In genomic region chr13:102315921-102316692, GRCm38 (mm10) we compare ENCODE assay signal across 26 mouse cellular contexts.
DNase-seq lines count a peak whose midpoint lies in the region; ATAC-seq and TF ChIP-seq lines count a peak whose summit lies in the region.
"Had no signal": no experiment of that assay in that cellular context is flagged by ENCODE, and none has a peak within 500 bp of the region (broad histone marks: within the 10 kb centered on the region; RNA-seq: fewer than 3 reads in every experiment).

No protein-coding gene starts in this region.

- no peak for ATAC-seq in forebrain, embryonic 14.5 days
- no peak for ATAC-seq in forebrain, embryonic 12.5 days (ENCODE audit: low FRiP score)
- no peak for ATAC-seq in intestine, embryonic 16.5 days
- ATAC-seq: CD4-positive, CD25-positive, alpha-beta regulatory T cell, adult 4 months; forebrain, embryonic 16.5 days; intestine, postnatal 0 days had no signal

- H3K27me3 ChIP-seq in forebrain, embryonic 14.5 days (replicated peaks; ENCODE audit: control insufficient read depth, insufficient read depth, low read length), result no peaks in the 10 kb centered on the region
- no peaks in the 10 kb centered on the region for H3K27me3 ChIP-seq in forebrain, embryonic 12.5 days
- H3K27me3 ChIP-seq in liver, adult 2 months (ENCODE audit: control insufficient read depth, insufficient read depth, low read length), result no peaks in the 10 kb centered on the region
- no peaks in the 10 kb centered on the region for H3K27me3 ChIP-seq in intestine, embryonic 16.5 days (replicated peaks; ENCODE audit: control insufficient read depth, insufficient read depth, low read length)
- H3K27me3 ChIP-seq: embryonic facial prominence, embryonic 13.5 days; hindbrain, embryonic 15.5 days; kidney, embryonic 15.5 days; limb, embryonic 12.5 days; midbrain, embryonic 12.5 days; neural tube, embryonic 15.5 days had no signal

- no peaks in the 10 kb centered on the region for H3K36me3 ChIP-seq in forebrain, embryonic 14.5 days (ENCODE audit: control insufficient read depth, insufficient read depth, low read length)
- H3K36me3 ChIP-seq in forebrain, embryonic 12.5 days (replicated peaks), result no peaks in the 10 kb centered on the region
- H3K36me3 ChIP-seq in liver, adult 2 months (ENCODE audit: control insufficient read depth, insufficient read depth, low read length), result no peaks in the 10 kb centered on the region
- no peaks in the 10 kb centered on the region for H3K36me3 ChIP-seq in intestine, embryonic 16.5 days (ENCODE audit: control insufficient read depth, insufficient read depth, low read length)
- H3K36me3 ChIP-seq: embryonic facial prominence, embryonic 13.5 days; hindbrain, embryonic 15.5 days; kidney, embryonic 15.5 days; limb, embryonic 12.5 days; midbrain, embryonic 12.5 days; neural tube, embryonic 15.5 days had no signal

- no peaks in the 10 kb centered on the region for H3K9me3 ChIP-seq in forebrain, embryonic 14.5 days (replicated peaks; ENCODE audit: control insufficient read depth, low read length)
- no peaks in the 10 kb centered on the region for H3K9me3 ChIP-seq in forebrain, embryonic 12.5 days
- H3K9me3 ChIP-seq in intestine, embryonic 16.5 days (ENCODE audit: control insufficient read depth, low read length), result no peaks in the 10 kb centered on the region
- H3K9me3 ChIP-seq: embryonic facial prominence, embryonic 13.5 days; hindbrain, embryonic 15.5 days; kidney, embryonic 15.5 days; limb, embryonic 12.5 days; midbrain, embryonic 12.5 days; neural tube, embryonic 15.5 days had no signal

- 40% methylated on average over 3 of the region's 3 CpGs for WGBS in forebrain, embryonic 14.5 days
- WGBS in forebrain, embryonic 12.5 days, result 55% methylated on average over 3 of the region's 3 CpGs
- WGBS in liver, adult 2 months, result 87% methylated on average over 3 of the region's 3 CpGs
- 62% methylated on average over 3 of the region's 3 CpGs for WGBS in intestine, embryonic 16.5 days

- TF ChIP-seq POLR2A in liver, adult 2 months (IDR thresholded peaks at IDR 0.05; ENCODE audit: extremely low read depth, insufficient read depth, low read length), result no peak

- H3K4me1 ChIP-seq in forebrain, embryonic 14.5 days (ENCODE audit: control insufficient read depth, insufficient read depth, low read length), result no peaks in the 10 kb centered on the region
- H3K4me1 ChIP-seq in forebrain, embryonic 12.5 days, result no peaks in the 10 kb centered on the region
- no peaks in the 10 kb centered on the region for H3K4me1 ChIP-seq in liver, adult 2 months (ENCODE audit: control insufficient read depth, insufficient read depth, low read length)
- H3K4me1 ChIP-seq in intestine, embryonic 16.5 days (ENCODE audit: control insufficient read depth, insufficient read depth, low read length), result no peaks in the 10 kb centered on the region
- H3K4me1 ChIP-seq: hindbrain, embryonic 15.5 days; kidney, embryonic 15.5 days; limb, embryonic 12.5 days; midbrain, embryonic 12.5 days; neural tube, embryonic 15.5 days had no signal

- TF ChIP-seq CTCF in liver, adult 2 months (IDR thresholded peaks at IDR 0.05; ENCODE audit: low read depth, low read length), result no peak

- no peaks in the 10 kb centered on the region for H3K79me2 ChIP-seq in liver, adult 2 months (ENCODE audit: control insufficient read depth, insufficient read depth, low read length)

- H3K27ac ChIP-seq in forebrain, embryonic 14.5 days (ENCODE audit: low read depth, low read length), result no peak overlapping the region
- no peak overlapping the region for H3K27ac ChIP-seq in forebrain, embryonic 12.5 days
- no peak overlapping the region for H3K27ac ChIP-seq in liver, adult 2 months (replicated peaks; ENCODE audit: insufficient read depth, low read depth, low read length)
- H3K27ac ChIP-seq in intestine, embryonic 16.5 days (ENCODE audit: low read length), result no peak overlapping the region
- H3K27ac ChIP-seq: embryonic facial prominence, embryonic 13.5 days; hindbrain, embryonic 15.5 days; kidney, embryonic 15.5 days; limb, embryonic 12.5 days; liver, embryonic 14.5 days; midbrain, embryonic 12.5 days; neural tube, embryonic 15.5 days had no signal

- no peak overlapping the region for H3K4me3 ChIP-seq in forebrain, embryonic 14.5 days (ENCODE audit: low read depth, low read length)
- no peak overlapping the region for H3K4me3 ChIP-seq in forebrain, embryonic 12.5 days (replicated peaks)
- H3K4me3 ChIP-seq in liver, adult 2 months (ENCODE audit: insufficient read depth, low read depth, low read length), result no peak overlapping the region
- H3K4me3 ChIP-seq in intestine, embryonic 16.5 days (ENCODE audit: low read length), result no peak overlapping the region
- H3K4me3 ChIP-seq: embryonic facial prominence, embryonic 13.5 days; hindbrain, embryonic 15.5 days; kidney, embryonic 15.5 days; limb, embryonic 12.5 days; midbrain, embryonic 12.5 days; neural tube, embryonic 15.5 days had no signal

- H3K4me2 ChIP-seq in forebrain, embryonic 14.5 days (ENCODE audit: low read length), result no peak overlapping the region
- H3K4me2 ChIP-seq in forebrain, embryonic 12.5 days, result no peak overlapping the region
- no peak overlapping the region for H3K4me2 ChIP-seq in intestine, embryonic 16.5 days (ENCODE audit: low read depth, low read length)
- H3K4me2 ChIP-seq: embryonic facial prominence, embryonic 13.5 days; hindbrain, embryonic 15.5 days; kidney, embryonic 15.5 days; limb, embryonic 12.5 days; midbrain, embryonic 12.5 days; neural tube, embryonic 15.5 days had no signal

- no peak overlapping the region for H3K9ac ChIP-seq in forebrain, embryonic 14.5 days (ENCODE audit: low read length)
- no peak overlapping the region for H3K9ac ChIP-seq in forebrain, embryonic 12.5 days
- no peak overlapping the region for H3K9ac ChIP-seq in liver, adult 2 months (ENCODE audit: low read depth, low read length)
- no peak overlapping the region for H3K9ac ChIP-seq in intestine, embryonic 16.5 days (ENCODE audit: low read depth, low read length)
- H3K9ac ChIP-seq: embryonic facial prominence, embryonic 13.5 days; hindbrain, embryonic 15.5 days; kidney, embryonic 15.5 days; limb, embryonic 12.5 days; liver, embryonic 14.5 days; midbrain, embryonic 12.5 days; neural tube, embryonic 15.5 days had no signal

- peak; percentile 32 for DNase-seq in forebrain, embryonic 14.5 days (ENCODE audit: low spot score)
- peak; percentile 57 for DNase-seq in liver, adult 2 months (ENCODE audit: extremely low read depth, low read depth, low spot score)
- no peak for DNase-seq in liver
- peak; percentile 26 for DNase-seq in adipocyte (ENCODE audit: low spot score)
- peak; percentile 43 for DNase-seq in skeletal muscle tissue, adult 2 months (ENCODE audit: low read depth, low spot score)
- no peak for DNase-seq in right cerebral cortex, postnatal 25 days
- DNase-seq: adrenal gland, postnatal 36 days; cerebellum, adult 18-20 months; cerebellum, postnatal 14 days; gastrocnemius, postnatal 36 days; heart, postnatal 4 days; kidney, postnatal 4 days; right cerebral cortex, postnatal 14 days; thymus, adult 2 months had no signal

Comparison
In these comparisons a context has a peak if more than half of its experiments do, and no peak if none do; other contexts are left out.
1. DNase-seq: peak in forebrain, embryonic 14.5 days (single experiment), liver, adult 2 months (single experiment), adipocyte (single experiment) and skeletal muscle tissue, adult 2 months (single experiment); none in liver (single experiment) and right cerebral cortex, postnatal 25 days (single experiment).